Mouse (Mus musculus) thymus, postnatal 0 days (tissue): ENCODE data around the gene Gpatch1. TPM values are rescaled to one million over a fixed set of nuclear protein-coding genes. Genes with fewer than 3 reads are reported as not detected.

Experiments
- DNase-seq: peaks from one replicate; pipeline ENCODE4 v3.0.0-alpha.2; 2015; ENCODE audit warnings: low spot score
- polyA plus RNA-seq: library from polyadenylated mRNA; unstranded; fragments of >200 nt; fragmentation: Nextera tagmentation; extraction: Ambion mirVana; gene quantifications from 2 replicates; pipeline ENCODE4 v1.2.1, GENCODE M21; 2015

Gpatch1 gene
- 15.6 and 16.8 TPM in 2 replicates for polyA plus RNA-seq

DNA sequence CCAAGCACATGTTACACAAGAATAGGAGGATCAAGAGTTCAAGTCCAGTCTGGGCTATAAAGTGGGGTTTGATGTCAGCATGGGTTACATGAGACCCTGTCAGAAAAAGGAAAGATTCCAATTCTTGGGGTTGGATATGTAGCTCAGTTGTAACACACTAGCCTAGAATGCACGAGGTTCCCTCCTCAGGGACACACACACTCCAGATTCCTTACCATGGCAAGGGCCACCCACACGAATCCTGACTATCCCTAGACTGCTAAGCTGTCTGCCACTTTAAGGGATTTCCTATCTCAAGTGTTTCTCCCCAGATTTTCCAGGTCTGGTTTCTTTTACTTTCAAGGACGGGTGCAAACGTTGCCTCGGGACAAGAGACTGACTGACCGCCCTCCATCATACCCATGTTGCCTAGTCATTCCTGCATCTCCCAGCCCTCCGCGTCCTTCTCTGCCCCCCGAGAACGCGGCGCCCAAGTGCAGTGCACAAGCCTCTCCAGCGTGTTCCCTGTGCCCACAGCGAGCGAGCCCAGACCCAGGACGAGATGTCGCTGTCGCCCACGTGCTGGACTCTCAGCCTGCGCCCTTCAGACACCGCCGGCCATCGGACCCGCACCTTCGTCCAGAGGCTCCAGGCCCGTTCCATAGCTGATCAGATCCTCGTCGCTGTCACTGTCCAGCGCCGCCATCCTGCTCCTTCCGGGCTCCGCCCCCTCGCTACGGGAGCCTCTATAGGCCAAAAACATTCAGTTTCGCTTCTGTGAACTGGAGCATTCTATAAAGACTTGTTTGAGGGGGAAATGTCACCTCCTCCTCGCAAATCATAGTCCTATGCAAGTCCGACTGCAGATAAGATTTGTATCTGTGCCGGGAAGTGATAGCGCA is at the start of gene Gpatch1:
TSS of gene Gpatch1 (minus strand) at position 712 of the 881 bp plus-strand sequence.
- peak; percentile 89 for DNase-seq

DNA sequence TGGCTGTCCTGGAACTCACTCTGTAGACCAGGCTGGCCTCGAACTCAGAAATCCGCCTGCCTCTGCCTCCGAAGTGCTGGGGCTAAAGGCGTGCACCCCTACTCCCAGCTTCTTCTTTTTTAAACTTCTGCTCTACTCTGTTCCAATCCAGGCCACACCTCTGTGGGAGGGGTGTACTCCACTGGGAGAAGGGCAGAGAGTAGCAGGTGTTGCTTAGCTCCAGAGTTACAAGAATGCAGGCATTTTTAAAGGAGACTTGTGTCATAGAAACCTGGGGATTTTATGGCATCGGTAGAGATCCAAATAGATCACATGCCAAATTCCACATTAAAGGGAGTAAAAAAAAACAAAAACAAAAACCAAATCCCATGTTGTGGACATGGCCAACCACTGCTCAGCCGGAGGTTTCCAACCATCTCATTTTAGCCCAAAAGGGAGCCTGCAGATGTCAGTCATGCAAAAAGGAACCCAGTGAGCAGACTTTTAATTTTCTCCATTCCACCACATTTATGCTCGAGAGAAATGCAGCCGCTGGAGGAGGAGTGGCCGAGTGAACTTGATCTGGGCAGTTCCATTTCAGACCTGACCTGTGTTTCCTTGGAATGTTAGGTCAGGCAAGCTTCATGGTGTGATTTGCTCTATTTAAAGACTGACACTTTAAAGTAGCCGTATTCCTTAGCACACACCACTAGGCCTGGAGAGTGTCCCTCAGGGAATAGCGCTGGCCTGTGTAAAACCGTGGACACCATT is 47.1 kb upstream of the Gpatch1 start:
- no peak for DNase-seq

DNA sequence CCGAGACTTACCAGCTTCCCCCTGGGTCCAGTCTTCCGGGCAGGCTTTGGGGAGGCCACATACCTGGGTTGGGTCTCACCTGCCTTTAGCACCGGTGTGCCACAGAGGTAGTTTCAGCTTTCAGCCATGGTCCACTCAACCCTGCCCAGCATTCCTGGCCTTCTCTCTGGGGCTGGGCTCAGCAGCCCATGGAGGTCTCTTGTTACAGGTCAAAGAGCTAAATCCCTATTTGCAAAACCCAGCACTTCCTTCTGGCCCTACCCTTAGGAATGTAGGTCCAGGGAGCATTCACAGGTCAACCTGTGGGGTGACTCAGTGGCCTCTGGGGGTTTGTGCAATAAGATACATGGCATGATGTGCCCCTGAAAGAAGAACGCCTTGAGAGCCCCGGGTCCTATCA is 44.6 kb upstream of the Gpatch1 start:
- no peak for DNase-seq

DNA sequence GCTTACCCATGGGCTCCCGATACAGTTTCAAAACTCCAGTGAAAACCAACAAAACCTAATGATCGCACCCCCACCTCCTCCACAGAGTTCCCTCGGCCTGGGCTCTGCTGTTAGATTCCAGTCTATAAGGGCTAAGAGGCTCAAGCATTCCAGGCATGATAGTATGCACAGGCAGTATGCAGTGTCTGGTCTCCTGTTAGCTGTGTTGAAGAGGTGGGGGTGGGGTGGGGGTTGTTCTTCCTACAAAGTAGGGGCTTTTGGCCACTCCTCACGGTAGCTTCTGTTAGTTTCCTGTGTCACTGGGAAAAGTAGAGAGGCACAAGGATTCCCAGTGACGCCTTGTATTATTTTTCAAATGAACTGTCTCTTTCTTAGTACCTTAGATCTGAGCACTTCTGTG is 44.0 kb upstream of the Gpatch1 start:
- DNase-seq = no peak

DNA sequence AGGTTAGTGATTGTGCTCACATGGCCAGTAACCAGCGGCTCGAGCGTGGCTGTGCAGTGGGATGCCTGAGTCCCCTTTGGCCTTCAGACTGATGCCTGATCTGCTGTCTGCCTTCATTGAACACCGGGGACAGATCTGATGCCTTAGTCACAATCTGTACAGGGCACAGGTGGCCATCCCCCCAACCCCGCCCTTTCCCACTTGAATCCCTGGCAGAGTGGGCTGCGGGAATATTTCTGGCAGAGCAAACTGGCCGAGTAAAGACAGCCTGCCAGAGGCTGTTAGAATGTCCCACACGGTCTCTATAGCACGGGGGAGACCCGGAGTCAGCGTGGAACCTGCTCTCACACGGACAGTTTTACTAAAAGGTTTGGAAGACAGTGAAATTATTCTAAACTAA is 39.4 kb upstream of the Gpatch1 start:
- no peak for DNase-seq

DNA sequence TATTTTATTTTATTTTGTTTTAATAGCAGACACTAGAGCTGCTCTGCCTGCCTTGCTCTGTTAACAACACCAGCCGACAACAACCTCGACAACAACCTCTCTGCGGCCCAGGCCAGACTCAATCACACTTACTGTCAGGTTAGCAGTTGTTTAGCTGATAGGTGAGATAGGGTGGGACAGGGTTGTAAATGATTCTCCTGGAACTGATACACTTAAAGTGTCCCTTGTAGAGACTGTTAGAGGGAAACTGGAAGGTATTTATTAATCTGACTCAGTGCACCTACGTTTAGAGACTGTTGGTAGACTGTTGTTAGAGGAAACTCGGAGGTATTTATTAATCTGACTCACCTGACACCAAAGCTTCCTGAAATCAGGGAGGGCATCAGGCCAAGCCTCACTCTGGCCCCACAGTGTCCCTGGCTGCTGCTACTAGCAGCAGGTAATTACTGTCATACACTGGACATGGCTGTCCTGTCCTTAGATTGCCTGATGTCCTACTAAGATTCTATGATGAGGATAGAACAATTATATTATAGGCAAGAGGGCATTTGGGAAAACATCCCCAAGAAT is 37.1 kb upstream of the Gpatch1 start:
- DNase-seq = no peak

DNA sequence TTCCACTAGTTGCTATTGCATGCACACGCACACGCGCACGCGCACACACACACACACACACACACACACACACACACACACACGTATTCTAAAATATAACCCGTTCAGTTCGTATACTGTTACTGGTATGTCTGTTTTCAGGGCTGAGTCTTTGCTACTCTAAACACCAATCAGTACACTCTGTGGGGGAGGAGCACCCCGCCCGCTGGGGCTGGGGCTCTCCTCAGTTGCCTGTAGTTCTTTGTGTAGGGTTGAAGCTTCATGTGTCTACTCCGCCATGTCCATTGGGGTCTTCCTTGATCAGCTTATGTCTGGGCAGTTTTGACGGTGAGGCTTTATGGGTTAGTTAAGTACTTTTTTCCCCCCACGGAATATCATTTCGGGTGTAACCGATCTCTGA is 35.1 kb upstream of the Gpatch1 start:
- no peak for DNase-seq

DNA sequence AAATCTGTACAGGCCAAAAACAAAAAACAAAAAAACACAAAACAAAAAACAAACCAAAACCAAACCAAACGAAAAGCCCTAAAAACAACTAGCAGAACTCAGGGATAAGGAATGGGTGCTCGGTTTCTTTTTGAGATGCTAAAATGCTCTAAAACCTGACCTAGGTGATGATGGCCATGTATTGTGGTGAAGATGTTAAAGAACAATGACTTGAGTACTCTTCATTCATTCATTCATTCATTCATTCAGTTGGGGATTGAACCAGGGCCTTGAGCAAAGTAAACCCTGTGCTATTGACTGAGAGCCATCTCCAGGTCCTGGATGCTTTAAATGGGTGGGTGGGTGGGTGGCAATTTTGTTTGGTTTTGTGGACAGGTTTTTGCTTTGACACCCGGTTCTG is 32.9 kb upstream of the Gpatch1 start:
- DNase-seq = no peak

DNA sequence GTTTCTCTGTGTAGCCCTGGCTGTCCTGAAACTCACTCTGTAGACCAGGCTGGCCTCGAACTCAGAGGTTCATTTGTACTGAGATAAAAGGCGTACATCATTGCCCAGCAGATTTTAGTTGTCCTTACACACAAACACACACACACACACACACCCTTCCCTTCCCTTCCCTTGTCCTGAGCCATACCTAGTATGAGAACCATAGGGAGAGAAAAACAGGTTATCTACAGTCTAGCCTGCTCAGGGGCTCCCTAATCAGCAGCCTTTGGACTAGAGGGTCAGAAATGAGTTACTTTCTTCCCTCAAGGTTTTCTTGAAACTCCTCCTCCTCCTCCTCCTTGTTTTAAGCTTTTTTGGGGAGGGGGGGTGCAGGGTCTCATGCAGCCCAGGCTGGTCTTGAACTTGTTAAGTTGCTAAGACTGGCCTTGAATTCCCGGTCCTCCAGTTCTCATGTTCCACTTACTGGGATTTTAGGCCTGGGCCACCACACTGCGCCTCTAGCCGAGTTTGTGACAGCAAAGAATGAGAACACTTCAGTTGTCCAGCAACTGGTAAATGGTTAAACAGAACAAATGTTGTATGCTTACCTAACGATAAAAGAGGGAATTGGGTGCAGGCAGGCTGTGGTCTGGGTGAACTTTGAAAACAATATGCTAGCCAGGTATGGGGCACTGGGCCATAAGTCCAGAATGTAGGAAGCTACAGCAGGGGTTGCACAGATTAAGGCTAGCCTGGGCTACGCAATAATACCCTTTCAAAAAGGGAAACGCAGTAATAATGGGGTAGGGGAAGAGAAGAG is 31.8 kb upstream of the Gpatch1 start:
- DNase-seq = no peak

DNA sequence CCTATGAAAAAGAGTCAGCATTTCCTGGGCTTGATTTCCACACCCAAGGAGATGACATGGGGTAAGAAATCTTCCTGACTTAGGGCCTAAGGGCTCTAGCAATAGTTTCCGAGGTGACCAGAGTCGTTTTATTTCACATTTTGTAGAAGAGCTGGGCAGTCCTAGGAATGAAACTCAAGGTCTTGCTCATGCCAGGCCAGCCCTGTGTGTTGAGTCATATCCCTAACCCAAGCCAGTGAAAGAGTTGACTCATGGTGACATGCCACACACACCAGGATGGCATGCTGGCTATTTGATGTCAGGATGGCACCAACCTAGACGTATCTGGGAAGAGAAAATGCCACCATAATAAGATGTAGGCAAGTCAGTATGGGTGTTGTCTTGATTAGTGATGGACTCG is 30.8 kb upstream of the Gpatch1 start:
- no peak for DNase-seq

DNA sequence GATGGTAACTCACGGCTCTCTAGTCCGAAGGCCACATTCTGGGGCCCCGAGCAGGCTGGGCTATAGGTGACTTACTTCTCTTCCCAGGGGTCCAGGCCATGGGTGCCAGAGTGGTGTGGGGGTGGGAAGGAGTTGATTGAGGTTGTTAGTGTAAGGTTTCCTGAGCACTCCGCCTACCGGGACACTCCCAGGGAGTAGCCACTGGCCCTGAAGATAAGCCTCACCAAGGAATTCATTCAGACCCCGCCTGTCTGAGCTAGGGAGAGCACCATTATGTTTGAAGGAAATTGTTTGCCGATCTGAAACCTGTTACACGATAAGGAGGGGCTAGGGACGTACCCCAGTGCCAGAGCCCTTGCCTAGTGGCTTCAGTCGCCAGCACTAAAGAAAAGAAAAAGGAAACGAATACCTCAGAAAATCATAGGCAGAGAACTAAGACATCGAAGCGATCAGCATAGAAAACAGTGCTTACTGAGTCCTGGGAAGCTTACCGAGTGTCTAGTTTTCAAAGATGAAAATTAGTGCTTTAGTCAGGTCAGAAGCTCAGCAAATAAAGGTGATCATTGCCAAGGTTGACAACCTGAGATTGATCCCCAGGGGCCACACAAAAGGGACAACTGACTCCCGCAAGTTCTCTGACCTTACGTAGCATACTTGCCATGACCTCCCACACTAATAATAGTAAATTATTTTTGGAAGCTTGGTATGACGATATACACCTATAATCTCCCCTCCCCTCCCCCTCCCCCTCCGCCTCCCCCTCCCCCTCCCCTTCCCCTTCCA is 29.9 kb upstream of the Gpatch1 start:
- no peak for DNase-seq

DNA sequence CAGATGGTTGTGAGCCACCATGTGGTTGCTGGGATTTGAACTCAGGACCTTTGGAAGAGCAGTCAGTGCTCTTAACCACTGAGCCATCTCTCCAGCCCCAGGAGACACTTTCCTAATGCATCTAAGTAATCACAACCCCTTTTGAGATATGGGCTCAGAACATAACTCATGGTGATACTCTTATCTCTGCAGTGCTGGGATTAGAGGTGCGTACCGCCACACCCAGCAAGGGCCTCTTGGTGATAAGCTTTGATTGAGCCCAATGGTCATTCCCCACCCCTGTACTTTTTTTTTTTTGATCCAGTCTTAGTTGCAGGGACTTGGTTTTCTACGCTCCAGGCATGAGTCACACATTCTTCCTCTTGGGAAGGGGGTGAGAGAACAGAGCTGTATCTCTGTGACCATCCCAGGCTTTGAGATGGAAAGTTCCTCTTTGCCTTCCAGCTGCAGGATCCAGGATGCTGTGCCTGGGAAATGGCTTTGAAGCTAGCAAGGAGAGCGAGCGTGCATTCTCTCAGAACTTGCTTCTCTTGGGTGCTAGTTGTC is 26.6 kb upstream of the Gpatch1 start:
- DNase-seq = no peak

DNA sequence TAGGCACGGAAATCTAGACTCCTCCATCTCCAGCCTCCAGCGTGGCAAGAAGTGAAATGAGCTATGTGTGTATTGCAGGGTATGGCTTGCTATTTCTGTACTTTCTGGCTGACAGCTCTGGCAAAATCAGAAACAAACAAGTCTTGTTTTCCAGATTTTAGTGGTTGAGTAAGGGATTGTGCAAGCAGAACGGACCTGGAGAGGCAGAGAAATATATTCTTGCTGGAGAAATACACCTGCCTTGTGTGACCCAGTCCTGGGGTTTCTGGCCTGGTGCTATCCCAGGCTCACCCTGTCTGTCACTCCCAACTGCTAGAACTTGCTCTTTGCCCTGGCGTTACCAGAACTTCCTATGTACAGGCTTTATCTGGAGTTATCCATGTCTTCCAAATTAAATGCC is 24.3 kb upstream of the Gpatch1 start:
- DNase-seq = no peak

DNA sequence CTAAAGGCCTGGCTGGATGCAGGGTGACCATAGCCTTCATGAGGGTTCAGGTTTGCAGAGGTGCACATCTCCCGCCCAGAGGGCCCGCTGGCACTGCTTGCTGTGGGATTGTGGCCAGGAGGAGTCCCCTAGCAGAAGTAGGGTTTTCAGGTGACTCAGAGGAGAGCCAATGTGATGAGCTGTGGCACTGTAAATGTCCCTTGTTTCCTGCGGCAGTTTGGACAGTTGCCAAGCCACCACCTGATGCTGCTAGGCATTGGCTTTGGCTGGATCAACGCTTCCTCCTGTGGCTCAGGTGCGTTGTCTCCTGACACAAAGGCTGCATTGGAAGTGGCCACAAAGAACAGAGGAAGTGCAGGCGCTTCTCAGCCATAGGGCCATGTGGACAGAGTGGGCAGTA is 23.0 kb upstream of the Gpatch1 start:
- no peak for DNase-seq

DNA sequence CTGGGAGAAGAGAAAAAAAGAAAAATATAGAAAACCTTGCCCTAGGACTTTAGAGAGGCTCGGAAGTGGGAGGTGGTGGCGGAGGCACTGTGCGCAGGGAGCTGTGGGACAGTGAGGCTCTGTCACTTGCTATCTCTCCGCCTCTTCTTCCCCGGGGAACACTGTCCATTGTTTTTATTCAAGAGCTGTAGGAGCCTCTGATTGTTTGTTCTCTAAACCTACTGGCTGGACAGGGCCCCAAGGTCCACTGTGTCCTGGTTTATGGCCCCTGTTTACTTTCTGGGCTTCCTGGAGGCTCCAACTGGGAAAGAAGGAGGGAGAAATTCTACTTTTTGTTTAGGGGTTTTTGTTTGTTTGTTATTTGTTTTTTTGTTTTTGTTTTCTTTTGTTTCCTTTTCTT is 22.0 kb upstream of the Gpatch1 start:
- DNase-seq = no peak

DNA sequence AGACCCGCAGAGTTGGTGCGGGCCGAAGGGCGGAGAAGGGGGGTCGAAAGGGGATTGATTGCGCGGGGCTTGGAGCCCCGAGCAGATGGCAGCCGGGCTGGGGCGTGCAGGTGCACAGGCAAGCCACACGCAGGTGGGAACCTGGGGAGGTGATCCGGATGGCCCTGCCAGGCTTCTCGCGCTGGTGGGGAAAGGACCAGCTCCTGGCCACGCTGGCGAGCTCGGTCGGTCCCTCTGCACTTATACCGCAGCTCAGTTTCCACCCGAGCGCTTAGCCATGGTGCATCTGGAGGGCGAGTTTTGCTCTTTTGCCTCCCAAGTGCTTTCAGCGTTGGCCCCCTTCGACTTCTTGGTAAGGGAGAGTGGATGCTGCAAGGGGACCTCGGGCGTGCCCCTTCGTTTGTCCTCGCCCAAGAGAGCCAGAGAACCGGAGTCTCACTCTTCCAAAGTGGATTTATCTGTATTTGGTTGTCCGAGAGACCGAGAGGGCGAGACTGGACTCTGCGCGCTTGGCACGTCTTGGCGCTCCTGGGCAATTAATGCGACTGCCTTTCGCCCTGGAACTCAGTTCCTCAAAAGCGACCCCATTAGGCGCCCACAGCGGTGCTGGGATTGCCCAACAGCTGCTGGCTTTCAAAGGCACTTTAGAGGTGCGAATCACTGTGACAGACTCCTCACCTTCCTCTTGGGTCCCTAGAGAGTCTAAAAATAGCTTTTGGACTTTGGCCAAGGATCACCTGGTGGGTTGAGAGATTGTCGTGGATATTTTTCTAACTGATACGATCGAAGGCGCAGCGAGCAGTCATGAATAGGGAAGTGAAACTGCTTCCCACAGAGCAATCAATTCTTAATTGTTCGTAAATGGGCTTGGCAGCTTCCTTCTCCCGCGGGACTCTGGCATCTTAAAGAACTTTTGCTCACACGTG is 16.6 kb upstream of the Gpatch1 start:
- DNase-seq = peak; percentile 42

DNA sequence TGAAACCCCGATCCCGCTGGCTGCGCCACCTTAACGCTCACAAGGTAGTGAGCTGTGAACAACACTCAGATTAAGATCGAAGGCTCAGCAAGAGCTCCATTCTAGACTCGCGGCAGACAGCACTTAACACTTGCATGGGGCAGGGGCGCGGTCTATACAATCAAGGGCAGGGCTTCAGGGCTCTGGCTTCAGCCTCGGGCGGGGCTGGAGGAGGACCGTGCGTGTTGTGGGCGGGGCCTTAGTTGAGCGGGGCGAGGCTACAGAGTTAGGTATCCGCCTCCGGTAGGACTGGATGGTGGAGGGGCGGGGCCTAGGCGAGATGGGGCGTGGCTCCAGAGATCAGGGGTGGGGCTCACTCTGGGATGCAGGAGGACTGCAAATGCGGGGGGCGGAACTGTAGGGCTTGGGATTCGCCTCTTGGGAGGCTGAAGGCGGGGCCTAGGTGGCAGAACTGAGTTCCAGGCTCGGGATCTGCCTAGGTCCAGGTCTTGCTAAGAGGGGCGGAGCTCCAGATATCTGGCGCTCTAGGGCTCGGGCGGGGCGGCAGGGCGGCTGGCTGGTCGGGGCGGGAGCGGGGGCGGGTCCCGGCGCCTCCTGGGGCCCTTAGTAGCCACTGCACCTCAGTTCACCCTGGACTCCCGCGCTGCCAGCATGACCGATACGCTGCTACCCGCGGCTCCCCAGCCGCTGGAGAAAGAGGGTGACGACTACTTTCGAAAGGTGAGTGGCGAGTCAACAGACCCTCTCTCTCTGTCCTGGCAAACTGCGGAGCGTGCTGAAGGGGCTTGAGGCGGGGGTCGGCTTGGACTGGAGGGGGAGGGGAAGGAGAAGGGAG is 15.7 kb upstream of the Gpatch1 start, which contains the start of gene Rhpn2:
TSS of gene Rhpn2 (plus strand) at position 479 of the 835 bp plus-strand sequence.
- DNase-seq = peak; percentile 97

DNA sequence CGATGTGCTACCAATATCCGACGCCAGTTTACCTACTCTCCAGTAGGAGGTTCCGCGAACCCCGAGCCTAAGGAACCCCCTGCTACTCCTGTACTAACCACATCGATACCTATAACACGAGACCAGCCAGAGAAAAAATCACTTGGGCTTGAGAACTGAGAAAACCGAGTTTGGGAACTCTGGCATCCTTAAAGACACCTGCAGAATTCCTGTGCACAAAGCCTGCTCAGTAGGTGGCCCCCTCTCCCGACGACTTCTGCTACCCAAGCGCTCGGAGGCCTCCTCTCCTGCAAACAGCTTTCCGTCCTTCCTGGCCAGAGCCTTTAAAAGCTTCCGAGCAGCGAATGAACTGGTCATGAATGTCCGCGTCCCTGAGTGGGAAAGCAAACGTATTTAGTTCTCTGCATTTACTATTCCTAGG is 15.0 kb upstream of the Gpatch1 start:
- DNase-seq = peak; percentile 46
